Mouse (Mus musculus): ENCODE measurements around the gene Apela.
"Not testable (repeated sequence)": the region's sequence is repeated elsewhere in the genome, so short reads cannot be mapped to it uniquely, and the experiment has no call there.

Gene Apela

GRCm38 (mm10) chr8:65022485-65022884 lies 14.7 kb downstream of the Apela start:
- DNase-seq (ENCODE audit: low spot score in 2 of 2), result peak; percentile 62 to 78

- no peak for DNase-seq (ENCODE audit: low spot score in 2 of 2)
Measured at GRCm38 (mm10) chr8:65018423-65018822, 18.7 kb downstream of the Apela start, which contains the start of the genes Trim61 and Trim60. Gene Trim61, minus strand, starts transcription at chr8:65018523. Gene Trim60, minus strand, starts transcription at chr8:65018584.

GRCm38 (mm10) chr8:65007616-65008015 lies 29.5 kb downstream of the Apela start:
- not testable (repeated sequence) for DNase-seq (ENCODE audit: low spot score in 2 of 2)

GRCm38 (mm10) chr8:64998806-64999365 lies 38.2 kb downstream of the Apela start:
- no peak for DNase-seq (ENCODE audit: low spot score in 2 of 2)

- DNase-seq (ENCODE audit: low spot score in 2 of 2), result no peak
Measured at GRCm38 (mm10) chr8:64987731-64988130, 49.4 kb downstream of the Apela start, which contains the start of gene Trim75. Gene Trim75, minus strand, starts transcription at chr8:64987831.

- no peak for DNase-seq (ENCODE audit: low spot score in 2 of 2)
Measured at GRCm38 (mm10) chr8:64983150-64983897, 53.8 kb downstream of the Apela start.

Data from frontal cortex, postnatal 25 days (tissue).